Mouse (Mus musculus): ENCODE data around the gene Olfr56. TPM values are rescaled to one million over a fixed set of nuclear protein-coding genes. Genes with fewer than 3 reads are reported as not detected.

Olfr56 gene
- polyA plus RNA-seq, 1 experiment: 0.08 TPM

- TF ChIP-seq CTCF (IDR thresholded peaks at IDR 0.05; ENCODE audit: borderline replicate concordance, insufficient read depth, low read depth, low read length) (no peak), POLR2A (IDR thresholded peaks at IDR 0.05; ENCODE audit: borderline replicate concordance, insufficient read depth, low read length) (no peak)
- no peaks in the 10 kb centered on the region for H3K4me1 ChIP-seq (ENCODE audit: control insufficient read depth, insufficient read depth, low read length)
- WGBS: 80% methylated on average over 3 of the region's 3 CpGs
- no peaks in the 10 kb centered on the region for H3K27me3 ChIP-seq (ENCODE audit: control insufficient read depth, insufficient read depth, low read length)
- no peak for DNase-seq
- H3K27ac ChIP-seq (ENCODE audit: insufficient read depth, low read length): no peak overlapping the region
- H3K4me3 ChIP-seq (replicated peaks; ENCODE audit: insufficient read depth, low read depth, low read length): no peak overlapping the region
Measured at GRCm38 (mm10) chr11:49100409-49100808, 121.7 kb downstream of the Olfr56 start.

DNA sequence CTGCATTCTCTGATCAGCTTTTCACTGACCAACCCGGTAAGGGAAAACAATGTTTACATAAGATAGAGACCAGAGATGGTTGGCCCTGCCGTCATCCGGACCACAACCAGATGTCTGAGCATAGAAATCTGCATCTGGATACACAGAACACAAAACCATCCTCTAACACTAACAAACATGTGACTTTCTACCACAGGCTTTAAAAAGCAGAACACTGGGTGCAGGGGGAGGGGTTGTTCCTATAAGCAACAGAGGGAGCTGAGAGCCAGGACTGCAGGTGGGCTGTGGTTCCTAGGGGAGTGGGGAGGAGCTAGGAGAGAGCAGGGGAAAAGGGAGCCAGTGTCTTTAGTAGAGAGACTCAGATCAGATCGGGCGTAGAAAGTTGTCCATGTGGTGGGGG is 122.8 kb downstream of the Olfr56 start:
- no peak for DNase-seq
- no peak for TF ChIP-seq CTCF (IDR thresholded peaks at IDR 0.05; ENCODE audit: borderline replicate concordance, insufficient read depth, low read depth, low read length)
- TF ChIP-seq POLR2A (IDR thresholded peaks at IDR 0.05; ENCODE audit: borderline replicate concordance, insufficient read depth, low read length): no peak
- WGBS: 68% methylated on average over 5 of the region's 5 CpGs
- H3K27me3 ChIP-seq (ENCODE audit: control insufficient read depth, insufficient read depth, low read length): no peaks in the 10 kb centered on the region
- H3K27ac ChIP-seq (ENCODE audit: insufficient read depth, low read length): no peak overlapping the region
- H3K4me1 ChIP-seq (ENCODE audit: control insufficient read depth, insufficient read depth, low read length): no peaks in the 10 kb centered on the region
- H3K4me3 ChIP-seq (replicated peaks; ENCODE audit: insufficient read depth, low read depth, low read length): no peak overlapping the region

DNA sequence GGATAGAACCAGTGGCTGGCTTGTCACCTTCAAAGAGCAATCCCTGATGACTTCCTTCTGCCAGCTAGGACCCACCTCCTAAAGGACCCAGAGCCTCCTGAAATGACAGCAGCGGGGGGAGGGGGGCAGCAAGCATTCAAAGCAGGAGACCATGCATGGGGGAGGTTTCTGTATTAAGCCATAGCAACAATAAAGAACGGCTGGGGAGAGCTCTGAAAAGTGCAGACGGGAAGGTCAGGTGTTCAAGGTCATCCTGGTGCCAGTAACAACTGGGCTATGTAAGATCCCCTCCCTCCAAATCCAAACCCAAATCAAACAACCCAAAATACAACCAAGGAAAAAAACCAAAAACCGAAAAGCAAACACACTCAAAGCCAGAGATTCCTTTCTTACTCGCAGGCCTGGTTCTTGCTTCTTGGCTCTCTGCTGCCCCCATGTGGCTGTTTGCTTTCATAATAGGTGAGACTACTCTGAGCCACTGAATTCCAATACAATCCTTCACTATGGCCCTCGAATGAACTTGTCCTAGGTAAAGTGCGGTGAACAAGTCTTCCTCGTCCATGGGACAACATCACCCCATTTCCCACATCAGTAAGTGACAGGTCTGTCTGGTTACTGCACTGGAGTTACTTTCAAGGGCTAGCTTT is 124.5 kb downstream of the Olfr56 start:
- Histone ChIP-seq H3K4me3 (replicated peaks; ENCODE audit: insufficient read depth, low read depth, low read length) (no peak overlapping the region), H3K27me3 (ENCODE audit: control insufficient read depth, insufficient read depth, low read length) (no peaks in the 10 kb centered on the region), H3K27ac (ENCODE audit: insufficient read depth, low read length) (no peak overlapping the region), H3K4me1 (ENCODE audit: control insufficient read depth, insufficient read depth, low read length) (no peaks in the 10 kb centered on the region)
- peak; percentile 58 to 74 for DNase-seq
- 20% methylated on average over 8 of the region's 8 CpGs for WGBS
- peak; percentile 71 for TF ChIP-seq CTCF (IDR thresholded peaks at IDR 0.05; ENCODE audit: borderline replicate concordance, insufficient read depth, low read depth, low read length)
- no peak for TF ChIP-seq POLR2A (IDR thresholded peaks at IDR 0.05; ENCODE audit: borderline replicate concordance, insufficient read depth, low read length)

- TF ChIP-seq CTCF (IDR thresholded peaks at IDR 0.05; ENCODE audit: borderline replicate concordance, insufficient read depth, low read depth, low read length): no peak
- TF ChIP-seq POLR2A (IDR thresholded peaks at IDR 0.05; ENCODE audit: borderline replicate concordance, insufficient read depth, low read length): no peak
- Histone ChIP-seq H3K4me3 (replicated peaks; ENCODE audit: insufficient read depth, low read depth, low read length) (no peak overlapping the region), H3K27me3 (ENCODE audit: control insufficient read depth, insufficient read depth, low read length) (no peaks in the 10 kb centered on the region), H3K4me1 (ENCODE audit: control insufficient read depth, insufficient read depth, low read length) (no peaks in the 10 kb centered on the region), H3K27ac (ENCODE audit: insufficient read depth, low read length) (no peak overlapping the region)
- no peak for DNase-seq
- 56% methylated on average over 1 of the region's 1 CpGs for WGBS
Measured at GRCm38 (mm10) chr11:49105752-49106151, 127.1 kb downstream of the Olfr56 start.

DNA sequence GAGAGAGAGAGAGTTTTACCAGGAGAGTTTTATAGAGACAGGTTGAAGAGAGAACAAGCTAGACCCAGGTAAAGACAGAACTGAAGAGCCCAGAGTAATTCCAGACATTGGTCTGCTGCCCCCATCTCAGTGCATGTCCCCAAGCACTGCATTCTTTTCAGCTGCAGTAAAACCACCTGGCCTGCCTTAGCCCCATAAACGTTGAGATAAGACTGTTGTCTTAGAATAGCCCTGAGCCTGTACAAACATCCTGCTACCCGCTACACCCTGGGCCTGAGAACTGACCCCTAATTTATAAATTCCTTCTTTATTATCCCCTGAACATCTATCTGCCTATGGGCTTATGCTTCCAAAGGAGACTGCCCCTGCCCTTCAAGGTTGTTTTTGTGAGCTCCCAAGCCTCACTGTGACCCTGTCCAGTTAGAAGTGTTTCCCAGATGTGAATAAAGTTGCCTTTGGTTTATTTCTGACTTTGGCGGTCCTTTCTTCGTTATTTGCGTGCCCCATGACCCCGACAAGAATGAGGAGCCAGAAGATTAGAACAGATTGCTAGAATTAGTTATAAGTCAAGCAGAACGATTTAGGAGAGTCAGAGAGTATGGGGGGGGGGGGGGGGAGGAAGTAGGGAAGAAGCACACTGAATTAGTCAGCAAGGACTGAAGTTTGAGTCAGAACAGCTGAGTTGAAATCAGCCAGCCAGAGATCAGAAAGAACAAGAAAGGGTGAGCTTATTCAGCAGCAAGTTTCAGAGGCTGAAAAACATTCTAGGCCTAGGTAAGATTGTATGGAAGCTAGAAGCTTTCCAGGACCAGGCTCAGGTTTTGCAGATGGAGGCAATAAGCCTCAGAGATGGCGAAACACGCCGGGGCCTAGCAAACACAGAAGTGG is 129.2 kb downstream of the Olfr56 start:
- H3K4me1 ChIP-seq (ENCODE audit: control insufficient read depth, insufficient read depth, low read length): no peaks in the 10 kb centered on the region
- H3K27ac ChIP-seq (ENCODE audit: insufficient read depth, low read length): no peak overlapping the region
- no peaks in the 10 kb centered on the region for H3K27me3 ChIP-seq (ENCODE audit: control insufficient read depth, insufficient read depth, low read length)
- no peak overlapping the region for H3K4me3 ChIP-seq (replicated peaks; ENCODE audit: insufficient read depth, low read depth, low read length)
- TF ChIP-seq POLR2A (IDR thresholded peaks at IDR 0.05; ENCODE audit: borderline replicate concordance, insufficient read depth, low read length) (no peak), CTCF (IDR thresholded peaks at IDR 0.05; ENCODE audit: borderline replicate concordance, insufficient read depth, low read depth, low read length) (no peak)
- no peak for DNase-seq
- 78% methylated on average over 10 of the region's 10 CpGs for WGBS

- no peaks in the 10 kb centered on the region for H3K27me3 ChIP-seq (ENCODE audit: control insufficient read depth, insufficient read depth, low read length)
- no peaks in the 10 kb centered on the region for H3K4me1 ChIP-seq (ENCODE audit: control insufficient read depth, insufficient read depth, low read length)
- no peak for DNase-seq
- no peak overlapping the region for H3K27ac ChIP-seq (ENCODE audit: insufficient read depth, low read length)
- TF ChIP-seq CTCF (IDR thresholded peaks at IDR 0.05; ENCODE audit: borderline replicate concordance, insufficient read depth, low read depth, low read length): peak; percentile 23; the same call in 1 of the 2 replicates
- TF ChIP-seq POLR2A (IDR thresholded peaks at IDR 0.05; ENCODE audit: borderline replicate concordance, insufficient read depth, low read length): no peak
- 36% methylated on average over 1 of the region's 1 CpGs for WGBS
- no peak overlapping the region for H3K4me3 ChIP-seq (replicated peaks; ENCODE audit: insufficient read depth, low read depth, low read length)
Measured at GRCm38 (mm10) chr11:49108833-49109232, 130.1 kb downstream of the Olfr56 start.

DNA sequence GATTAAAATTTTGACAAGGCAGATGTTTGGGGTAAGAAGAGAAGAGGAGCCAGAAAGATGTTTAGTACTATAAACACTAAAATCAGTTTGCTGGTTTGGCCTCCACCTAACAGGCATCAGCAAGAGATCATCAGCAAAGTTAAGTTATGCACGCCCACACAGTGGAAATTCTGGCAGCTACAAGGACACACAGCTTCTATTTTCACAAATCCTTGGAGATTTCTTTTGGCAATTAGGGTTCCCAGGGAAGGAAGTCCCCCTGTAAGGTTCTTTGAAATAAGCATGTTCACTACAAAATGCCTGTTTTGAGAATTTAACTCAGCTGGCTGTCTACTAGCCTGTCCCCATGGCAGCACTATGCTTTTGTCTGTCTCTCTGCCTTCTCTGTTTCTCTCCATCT is 132.3 kb downstream of the Olfr56 start:
- Histone ChIP-seq H3K4me1 (ENCODE audit: control insufficient read depth, insufficient read depth, low read length) (no peaks in the 10 kb centered on the region), H3K4me3 (replicated peaks; ENCODE audit: insufficient read depth, low read depth, low read length) (no peak overlapping the region), H3K27ac (ENCODE audit: insufficient read depth, low read length) (no peak overlapping the region), H3K27me3 (ENCODE audit: control insufficient read depth, insufficient read depth, low read length) (no peaks in the 10 kb centered on the region)
- no peak for DNase-seq
- 46% methylated on average over 1 of the region's 1 CpGs for WGBS
- TF ChIP-seq POLR2A (IDR thresholded peaks at IDR 0.05; ENCODE audit: borderline replicate concordance, insufficient read depth, low read length): no peak
- TF ChIP-seq CTCF (IDR thresholded peaks at IDR 0.05; ENCODE audit: borderline replicate concordance, insufficient read depth, low read depth, low read length): no peak

Data from cerebellum, adult 2 months (tissue).